Mouse (Mus musculus): ENCODE results near the gene Ankrd11.
"Not testable (repeated sequence)": the region's sequence is repeated elsewhere in the genome, so short reads cannot be mapped to it uniquely, and the experiment has no call there.

The Ankrd11 gene

GRCm38 (mm10) chr8:123040110-123040650 lies 1.9 kb downstream of the Ankrd11 start:
- no peak for DNase-seq (ENCODE audit: low spot score in 2 of 2)

DNA sequence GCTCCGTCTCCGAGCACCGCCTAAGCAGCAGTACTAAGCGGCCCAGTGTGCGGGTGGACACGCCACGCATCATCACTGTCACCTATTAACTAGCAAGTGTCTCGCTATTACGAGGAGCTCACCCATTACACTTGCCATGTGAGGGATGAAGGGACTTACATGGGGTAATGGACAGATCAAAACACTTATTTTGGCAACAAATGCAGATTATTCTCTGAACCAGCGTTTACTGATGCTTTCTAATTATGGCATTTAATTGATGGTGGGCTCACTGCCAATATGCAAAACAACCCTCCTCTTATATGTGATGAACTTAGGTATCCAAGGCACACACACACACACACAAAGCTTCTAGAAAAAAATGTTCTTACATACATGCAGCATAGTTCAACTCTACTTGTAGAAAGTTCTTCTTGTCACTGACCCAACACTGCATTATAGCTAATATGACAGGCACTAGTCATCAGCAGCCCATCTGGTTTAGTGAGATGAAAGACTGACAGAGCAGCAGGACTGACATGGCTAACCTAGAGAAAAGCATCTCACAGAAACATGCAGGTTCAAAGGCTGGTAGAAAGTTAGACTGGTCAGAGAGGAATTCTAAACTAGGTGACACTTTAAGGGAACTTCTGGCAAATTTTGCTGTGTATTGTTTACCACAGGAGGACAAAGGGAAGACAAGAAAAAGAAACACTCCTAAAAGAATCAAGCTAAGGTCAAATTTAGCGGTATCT lies 2.5 kb downstream of the Ankrd11 start:
- no peak for DNase-seq (ENCODE audit: low spot score in 2 of 2)

DNA sequence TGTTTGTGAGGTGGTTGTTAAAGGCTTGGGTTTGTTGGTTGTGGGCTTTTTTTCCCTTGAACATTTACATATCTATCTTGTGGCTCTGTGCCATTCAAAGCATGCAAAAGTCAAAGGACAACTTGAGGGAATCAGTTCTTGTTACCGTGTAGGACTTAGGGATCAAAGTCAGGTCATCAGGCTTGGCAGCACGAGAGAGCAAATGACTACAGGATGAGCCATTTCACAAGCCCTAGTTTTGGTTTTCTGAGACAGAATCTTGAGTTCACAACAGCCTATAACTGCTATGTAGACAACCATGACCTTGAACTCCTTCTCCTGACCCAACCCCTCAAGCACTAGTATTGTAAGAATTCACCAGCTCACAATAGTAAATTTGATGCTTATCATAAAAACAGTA lies 3.7 kb downstream of the Ankrd11 start:
- no peak for DNase-seq (ENCODE audit: low spot score in 2 of 2)

GRCm38 (mm10) chr8:123037487-123037886 lies 4.6 kb downstream of the Ankrd11 start:
- DNase-seq (ENCODE audit: low spot score in 2 of 2): no peak

DNA sequence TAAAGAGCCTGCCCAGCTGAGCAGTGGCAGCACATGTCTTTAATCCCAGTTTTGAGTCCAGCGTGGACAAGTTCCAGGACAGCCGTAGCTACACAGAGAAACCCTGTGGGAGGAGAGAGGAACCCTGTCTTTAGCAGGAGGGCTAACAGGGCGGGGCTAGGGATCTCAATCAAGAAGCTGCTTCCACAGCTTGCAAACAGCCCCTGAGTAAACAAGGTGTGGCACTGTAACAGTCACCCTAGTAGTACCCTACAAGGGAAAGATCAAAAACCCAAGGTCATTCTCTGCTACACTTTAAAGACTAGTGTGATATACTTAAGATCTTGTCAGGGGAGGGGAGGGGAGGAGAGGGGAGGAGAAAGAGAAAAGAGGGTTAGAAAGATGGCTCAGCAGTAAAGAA lies 5.1 kb downstream of the Ankrd11 start:
- DNase-seq (ENCODE audit: low spot score in 2 of 2): no peak

- no peak for DNase-seq (ENCODE audit: low spot score in 2 of 2)
Observed at GRCm38 (mm10) chr8:123034171-123034570, 7.9 kb downstream of the Ankrd11 start.

GRCm38 (mm10) chr8:123033431-123033830 lies 8.6 kb downstream of the Ankrd11 start:
- DNase-seq (ENCODE audit: low spot score in 2 of 2): no peak

- DNase-seq (ENCODE audit: low spot score in 2 of 2): no peak
Observed at GRCm38 (mm10) chr8:123032730-123033129, 9.3 kb downstream of the Ankrd11 start.

DNA sequence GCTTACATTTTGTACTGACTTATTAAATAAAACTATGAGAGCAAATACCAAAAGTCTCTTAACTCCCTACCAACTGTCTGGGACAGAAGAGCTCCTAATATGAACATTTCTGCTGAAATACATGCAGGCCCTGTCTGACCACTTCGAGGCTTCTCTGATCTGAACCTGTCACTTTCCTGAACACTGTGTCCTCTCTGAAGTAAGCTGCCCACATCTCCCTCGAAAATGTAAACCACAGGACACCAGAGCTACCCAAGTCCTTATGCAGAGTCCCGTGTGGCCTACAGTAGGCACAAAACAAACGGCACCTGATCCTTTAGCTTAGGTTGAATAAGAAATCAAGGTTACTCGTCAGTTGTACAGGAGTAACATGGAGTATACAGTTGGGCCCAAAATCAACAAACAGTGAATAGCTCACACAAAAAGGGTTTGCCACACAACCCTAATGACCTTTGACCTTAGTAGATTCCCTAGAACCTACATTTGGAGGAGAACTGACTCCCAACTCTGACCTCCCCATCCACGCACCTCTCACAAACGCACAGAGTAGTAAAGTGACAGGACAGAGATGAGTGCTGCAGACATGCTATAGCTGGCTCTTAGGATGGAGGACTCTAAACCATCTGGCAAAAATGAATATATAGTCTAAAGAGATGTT lies 10.6 kb downstream of the Ankrd11 start:
- DNase-seq (ENCODE audit: low spot score in 2 of 2): no peak

DNA sequence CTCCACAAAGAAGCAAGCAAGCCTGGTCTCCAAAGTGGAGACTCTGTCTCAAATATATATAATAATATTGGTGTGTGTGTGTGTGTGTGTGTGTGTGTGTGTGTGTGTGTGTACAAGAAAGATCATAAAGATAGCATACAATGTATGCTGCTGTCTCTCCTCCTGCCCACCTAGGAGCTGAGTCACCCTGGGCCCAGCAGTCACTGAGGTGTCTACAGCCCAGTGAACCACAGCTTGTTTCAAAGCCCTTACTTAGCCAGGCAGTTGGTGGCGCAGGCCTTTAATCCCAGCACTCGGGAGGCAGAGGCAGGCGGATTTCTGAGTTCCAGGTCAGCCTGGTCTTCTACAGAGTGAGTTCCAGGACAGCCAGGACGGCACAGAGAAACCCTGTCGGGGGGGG lies 12.0 kb downstream of the Ankrd11 start:
- DNase-seq (ENCODE audit: low spot score in 2 of 2): not testable (repeated sequence)

DNA sequence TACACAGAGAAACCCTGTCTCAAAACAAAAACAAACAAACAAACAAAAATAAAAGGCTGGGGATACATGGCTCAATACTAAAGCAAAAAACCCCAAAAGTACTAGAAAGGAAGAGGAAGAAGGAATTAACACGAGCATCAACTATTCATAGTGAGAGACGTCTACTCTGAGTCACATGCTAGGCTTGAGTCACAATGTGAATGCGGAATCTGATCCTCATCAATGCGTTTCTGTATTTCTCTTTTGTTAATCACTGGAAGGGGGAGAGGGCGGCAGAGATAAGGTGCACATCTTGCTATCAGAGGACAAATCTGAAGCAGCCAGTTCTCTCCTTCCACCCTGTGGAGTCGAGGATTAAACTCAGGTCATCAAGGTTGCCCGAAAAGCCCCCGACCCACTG lies 14.3 kb downstream of the Ankrd11 start:
- DNase-seq (ENCODE audit: low spot score in 2 of 2): no peak

DNA sequence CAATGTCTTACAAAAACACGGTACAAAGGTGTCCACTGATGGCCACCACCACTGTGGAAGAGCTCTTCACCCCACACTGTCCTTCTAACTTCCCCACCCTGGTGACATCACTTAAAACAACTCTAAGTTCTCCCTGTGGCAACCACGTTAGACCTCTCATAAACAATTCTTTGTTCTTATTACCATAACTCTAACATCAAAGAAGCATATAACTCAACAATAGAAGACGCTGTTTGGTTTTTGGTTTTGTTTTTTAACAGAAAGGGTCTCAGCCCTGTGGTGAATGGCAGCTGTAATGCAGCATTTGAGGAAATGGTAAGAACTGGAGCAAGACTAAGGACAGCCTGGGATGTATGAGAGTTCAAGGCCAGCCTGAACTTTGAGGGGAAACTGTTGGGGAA lies 16.1 kb downstream of the Ankrd11 start:
- DNase-seq (ENCODE audit: low spot score in 2 of 2): no peak

DNA sequence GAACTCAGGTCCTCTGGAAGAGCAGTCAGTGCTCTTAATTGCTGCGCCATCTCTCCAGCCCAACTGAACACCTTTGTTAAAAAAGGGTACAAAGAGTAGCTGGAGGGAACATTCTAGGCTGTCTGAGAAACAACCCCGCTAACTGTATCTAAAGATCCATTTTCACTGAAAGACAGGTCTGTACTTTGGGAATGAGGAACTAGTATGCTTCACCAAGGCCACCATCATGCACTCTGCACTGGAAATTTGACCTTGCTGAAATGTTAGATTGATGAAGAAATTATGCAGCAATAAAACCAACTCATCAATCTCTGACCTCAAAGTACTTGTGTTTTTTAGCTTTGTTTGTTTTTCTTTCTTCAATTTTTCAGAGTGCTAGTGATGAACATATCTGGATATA lies 17.9 kb downstream of the Ankrd11 start:
- no peak for DNase-seq (ENCODE audit: low spot score in 2 of 2)

- no peak for DNase-seq (ENCODE audit: low spot score in 2 of 2)
Observed at GRCm38 (mm10) chr8:123022727-123023126, 19.4 kb downstream of the Ankrd11 start.

GRCm38 (mm10) chr8:123021259-123021658 lies 20.8 kb downstream of the Ankrd11 start:
- no peak for DNase-seq (ENCODE audit: low spot score in 2 of 2)

- DNase-seq (ENCODE audit: low spot score in 2 of 2): no peak
Observed at GRCm38 (mm10) chr8:123020859-123021258, 21.2 kb downstream of the Ankrd11 start.

DNA sequence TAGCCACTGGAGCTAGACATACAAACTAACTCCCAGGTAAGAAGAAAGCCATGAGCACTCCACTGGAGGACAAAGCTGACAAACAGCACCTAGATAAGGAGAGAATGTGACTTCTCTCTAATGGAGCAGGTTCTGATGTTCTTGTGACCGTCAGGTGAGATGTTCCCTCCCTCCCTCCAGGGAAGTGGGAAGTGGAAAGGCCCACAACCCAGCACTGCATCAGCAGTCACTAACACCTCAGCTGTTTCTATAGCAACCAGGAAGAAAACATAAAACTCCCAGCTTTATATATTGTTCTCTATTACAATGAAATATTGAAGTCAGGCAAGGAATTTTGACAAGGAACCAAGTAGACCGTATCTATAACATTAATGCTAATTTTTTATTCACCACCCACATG lies 22.0 kb downstream of the Ankrd11 start:
- no peak for DNase-seq (ENCODE audit: low spot score in 2 of 2)

- no peak for DNase-seq (ENCODE audit: low spot score in 2 of 2)
Observed at GRCm38 (mm10) chr8:123018484-123019164, 23.5 kb downstream of the Ankrd11 start.

GRCm38 (mm10) chr8:123017143-123017542 lies 24.9 kb downstream of the Ankrd11 start:
- DNase-seq (ENCODE audit: low spot score in 2 of 2): no peak

GRCm38 (mm10) chr8:123015074-123015473 lies 27.0 kb downstream of the Ankrd11 start:
- no peak for DNase-seq (ENCODE audit: low spot score in 2 of 2)

- DNase-seq (ENCODE audit: low spot score in 2 of 2): no peak
Observed at GRCm38 (mm10) chr8:123014429-123014828, 27.6 kb downstream of the Ankrd11 start.

DNA sequence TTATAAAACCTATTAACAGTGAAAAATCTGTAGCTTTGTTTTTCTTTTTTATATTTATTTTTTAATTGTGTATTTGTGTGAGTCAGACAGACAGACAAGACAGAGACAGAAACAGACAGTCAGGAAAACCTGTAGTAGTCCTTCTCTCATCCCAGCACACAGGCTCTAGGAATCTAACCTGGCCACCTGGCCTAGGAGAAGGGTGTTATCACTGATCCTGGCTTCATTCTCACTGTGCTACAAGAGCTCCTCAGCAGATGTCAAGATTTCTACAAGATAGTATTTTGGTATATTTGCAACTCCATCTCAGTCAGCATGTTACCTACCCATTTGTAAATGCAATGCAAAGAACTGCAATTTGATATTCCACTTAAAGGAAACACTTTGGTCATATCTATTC lies 30.8 kb downstream of the Ankrd11 start:
- no peak for DNase-seq (ENCODE audit: low spot score in 2 of 2)

- no peak for DNase-seq (ENCODE audit: low spot score in 2 of 2)
Observed at GRCm38 (mm10) chr8:123005805-123006204, 36.3 kb downstream of the Ankrd11 start.
